ENCODE assay signal across 26 mouse cellular contexts in genomic region chr15:96857709-96858108, GRCm38 (mm10).
DNase-seq lines count a peak whose midpoint lies in the region; ATAC-seq and TF ChIP-seq lines count a peak whose summit lies in the region.
"Had no signal": no experiment of that assay in that cellular context is flagged by ENCODE, and none has a peak within 500 bp of the region (broad histone marks: within the 10 kb centered on the region; RNA-seq: fewer than 3 reads in every experiment).

No protein-coding gene starts in this region.

- intact Hi-C loops in heart, postnatal 36 days (cut with DNase I) = no loop called here

- H3K9me3 ChIP-seq in liver, postnatal 0 days (ENCODE audit: low read length) = no peaks in the 10 kb centered on the region
- H3K9me3 ChIP-seq in stomach, embryonic 15.5 days = no peaks in the 10 kb centered on the region
- H3K9me3 ChIP-seq: embryonic facial prominence, embryonic 15.5 days; forebrain, embryonic 10.5 days; forebrain, embryonic 15.5 days; heart, embryonic 15.5 days; hindbrain, embryonic 10.5 days had no signal

- H3K4me2 ChIP-seq in liver, postnatal 0 days (ENCODE audit: low read depth, low read length) = no peak overlapping the region
- no peak overlapping the region for H3K4me2 ChIP-seq in stomach, embryonic 15.5 days
- H3K4me2 ChIP-seq: embryonic facial prominence, embryonic 15.5 days; forebrain, embryonic 15.5 days; heart, embryonic 11.5 days; heart, embryonic 15.5 days; hindbrain, embryonic 14.5 days had no signal

- H3K4me3 ChIP-seq in liver, postnatal 0 days (ENCODE audit: low read depth, low read length) = no peak overlapping the region
- no peak overlapping the region for H3K4me3 ChIP-seq in stomach, embryonic 15.5 days (replicated peaks)
- H3K4me3 ChIP-seq: embryonic facial prominence, embryonic 15.5 days; erythroblast, embryonic 14.5 days; forebrain, embryonic 10.5 days; forebrain, embryonic 15.5 days; heart, adult 2 months; heart, embryonic 15.5 days; hindbrain, embryonic 10.5 days had no signal

- no peaks in the 10 kb centered on the region for H3K27me3 ChIP-seq in liver, postnatal 0 days (ENCODE audit: insufficient read depth, low read length)
- no peaks in the 10 kb centered on the region for H3K27me3 ChIP-seq in stomach, embryonic 15.5 days (replicated peaks)
- H3K27me3 ChIP-seq: CH12.LX; embryonic facial prominence, embryonic 15.5 days; forebrain, embryonic 15.5 days; heart, embryonic 15.5 days; Patski had no signal

- TF ChIP-seq CTCF in liver, postnatal 0 days (IDR thresholded peaks at IDR 0.05; ENCODE audit: low read depth) = no peak

- 0 out of 2 replicates have a peak, but pooled peaks cover 2% of the 10 kb centered on the region for H3K4me1 ChIP-seq in liver, postnatal 0 days (ENCODE audit: insufficient read depth)
- no peaks in the 10 kb centered on the region for H3K4me1 ChIP-seq in stomach, embryonic 15.5 days
- H3K4me1 ChIP-seq: embryonic facial prominence, embryonic 15.5 days; forebrain, embryonic 10.5 days; forebrain, embryonic 15.5 days; hindbrain, embryonic 10.5 days had no signal

- TF ChIP-seq EP300 in liver, postnatal 0 days (IDR thresholded peaks at IDR 0.05; ENCODE audit: low read depth) = no peak

- 55% methylated on average over 3 of the region's 3 CpGs for WGBS in liver, postnatal 0 days (ENCODE audit: insufficient replicate concordance)
- 59% methylated on average over 3 of the region's 3 CpGs for WGBS in stomach, embryonic 15.5 days

- H3K27ac ChIP-seq in liver, postnatal 0 days (ENCODE audit: low read depth) = peak overlapping the region; percentile 41; the same call in 1 of the 2 replicates
- H3K27ac ChIP-seq in stomach, embryonic 15.5 days = no peak overlapping the region
- H3K27ac ChIP-seq: embryonic facial prominence, embryonic 15.5 days; forebrain, embryonic 10.5 days; forebrain, embryonic 15.5 days; heart, adult 2 months; heart, embryonic 15.5 days; hindbrain, embryonic 10.5 days; hindbrain, embryonic 14.5 days had no signal

- DNase-seq in heart, adult 11 months = peak; percentile 51
- DNase-seq in heart, postnatal 36 days = no peak
- DNase-seq in liver, postnatal 0 days = peak; percentile 15
- DNase-seq in liver = no peak
- DNase-seq in testis, postnatal 14 days (ENCODE audit: low spot score) = peak; percentile 44
- DNase-seq in cerebellum, adult 8-10 months = no peak
- DNase-seq in spleen, adult 12 weeks (ENCODE audit: low spot score) = no peak
- DNase-seq: adrenal gland, adult 2 months; adrenal gland, postnatal 25 days; cerebellum, adult 18-20 months; cerebellum, postnatal 10 days; embryo, embryonic 11 days; heart, adult 2 months; heart, postnatal 14 days had no signal

- no peaks in the 10 kb centered on the region for H3K36me3 ChIP-seq in liver, postnatal 0 days (replicated peaks; ENCODE audit: insufficient read depth, low read length)
- H3K36me3 ChIP-seq in stomach, embryonic 15.5 days = no peaks in the 10 kb centered on the region
- H3K36me3 ChIP-seq: embryonic facial prominence, embryonic 15.5 days; forebrain, embryonic 10.5 days; forebrain, embryonic 15.5 days; heart, embryonic 15.5 days; hindbrain, embryonic 10.5 days had no signal

- H3K9ac ChIP-seq in liver, postnatal 0 days (replicated peaks) = no peak overlapping the region
- no peak overlapping the region for H3K9ac ChIP-seq in stomach, embryonic 15.5 days
- H3K9ac ChIP-seq: embryonic facial prominence, embryonic 15.5 days; forebrain, embryonic 15.5 days; heart, embryonic 15.5 days; hindbrain, embryonic 14.5 days had no signal

- peak; percentile 82 for ATAC-seq in liver, postnatal 0 days
- peak; percentile 58; the same call in 1 of the 2 replicates for ATAC-seq in stomach, embryonic 15.5 days (ENCODE audit: insufficient read depth, low FRiP score, low read depth)
- ATAC-seq: activated CD4-positive, CD25-positive, alpha-beta regulatory T cell, adult 4 months; forebrain, embryonic 15.5 days; Patski had no signal

Comparison
In these comparisons a context has a peak if more than half of its experiments do, and no peak if none do; other contexts are left out.
1. DNase-seq: peak in heart, adult 11 months (single experiment), liver, postnatal 0 days (single experiment) and testis, postnatal 14 days (single experiment); none in heart, postnatal 36 days (0 of 2), liver (single experiment), cerebellum, adult 8-10 months (single experiment) and spleen, adult 12 weeks (single experiment).